Mouse (Mus musculus): ENCODE results near the gene Rbmxl1. TPM values are rescaled to one million over a fixed set of nuclear protein-coding genes. Genes with fewer than 3 reads are reported as not detected.

Gene Rbmxl1
- polyA plus RNA-seq, 1 experiment, result 29.1 TPM

DNA sequence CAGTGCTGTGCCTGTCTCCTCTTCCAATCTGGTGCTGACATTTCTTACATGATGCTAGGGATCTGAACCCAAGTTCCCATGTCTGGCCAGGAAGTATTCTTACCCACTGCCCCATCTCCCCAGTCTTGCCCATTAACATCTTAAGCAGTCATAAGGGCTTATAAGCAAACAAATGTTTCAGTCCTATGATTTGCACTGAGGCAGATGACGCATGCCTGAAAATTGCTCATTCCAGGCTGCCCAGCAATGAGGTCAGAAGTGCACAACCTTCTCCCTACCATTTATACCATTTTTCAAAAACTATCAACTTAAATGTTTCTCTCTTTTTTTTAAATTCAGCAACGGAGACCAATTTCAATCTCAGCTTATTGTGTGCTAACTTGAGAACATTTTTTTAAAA, 44.8 kb downstream of the Rbmxl1 start:
- H3K4me3 ChIP-seq (replicated peaks; ENCODE audit: control insufficient read depth, low read depth, low read length), result no peak overlapping the region
- 79% methylated on average over 2 of the region's 2 CpGs for WGBS
- H3K27ac ChIP-seq (ENCODE audit: control insufficient read depth, insufficient read depth, low read depth, low read length, poor library complexity), result no peak overlapping the region
- H3K4me1 ChIP-seq (ENCODE audit: control insufficient read depth, insufficient read depth, low read length), result no peaks in the 10 kb centered on the region
- no peak for TF ChIP-seq CTCF (IDR thresholded peaks at IDR 0.05; ENCODE audit: control insufficient read depth, insufficient read depth, low read length)
- no peak for TF ChIP-seq POLR2A (IDR thresholded peaks at IDR 0.05; ENCODE audit: borderline replicate concordance, control insufficient read depth, low read depth, low read length)

DNA sequence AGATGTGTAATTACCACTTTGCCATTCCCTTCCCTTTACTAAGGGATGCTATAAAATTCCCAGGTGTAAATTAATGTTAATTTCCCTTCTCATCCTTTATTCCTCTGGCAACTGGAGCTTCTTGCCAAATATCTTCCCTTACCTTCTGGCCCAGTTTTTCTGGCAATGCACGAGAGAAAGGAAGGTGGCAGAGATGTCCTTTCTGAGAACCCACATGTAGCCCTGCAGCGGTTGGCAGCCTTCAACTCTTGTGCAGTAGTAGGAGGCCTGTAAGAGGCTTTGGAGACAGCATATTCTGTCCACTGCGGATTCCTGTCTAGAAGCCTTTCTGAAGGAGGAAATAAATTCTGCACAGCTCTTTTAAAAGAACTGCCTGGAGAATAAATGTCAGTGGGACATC, 52.3 kb downstream of the Rbmxl1 start:
- TF ChIP-seq CTCF (IDR thresholded peaks at IDR 0.05; ENCODE audit: control insufficient read depth, insufficient read depth, low read length), result no peak
- TF ChIP-seq POLR2A (IDR thresholded peaks at IDR 0.05; ENCODE audit: borderline replicate concordance, control insufficient read depth, low read depth, low read length), result no peak
- WGBS, result 69% methylated on average over 3 of the region's 3 CpGs
- Histone ChIP-seq H3K27ac (ENCODE audit: control insufficient read depth, insufficient read depth, low read depth, low read length, poor library complexity) (no peak overlapping the region), H3K4me3 (replicated peaks; ENCODE audit: control insufficient read depth, low read depth, low read length) (no peak overlapping the region), H3K4me1 (ENCODE audit: control insufficient read depth, insufficient read depth, low read length) (no peaks in the 10 kb centered on the region)

Other genes with a start within 250 kb of the Rbmxl1 start
- gene Pou4f2, start 72.3 kb downstream of the Rbmxl1 start, polyA plus RNA-seq (2011; ENCODE audit: insufficient read depth, insufficient read length, low replicate concordance, missing spikeins), result 0.77 TPM in 1 of 2 replicates, not detected in the other
- gene Slc10a7, start 448 bp upstream of the Rbmxl1 start, polyA plus RNA-seq (2011; ENCODE audit: insufficient read depth, insufficient read length, low replicate concordance, missing spikeins), result 4.7 and 6.2 TPM in 2 replicates